Mouse (Mus musculus) midbrain, embryonic 16.5 days (tissue): Measurements from ENCODE around the gene Asna1. TPM values are rescaled to one million over a fixed set of nuclear protein-coding genes. Genes with fewer than 3 reads are reported as not detected.

Source experiments
- ATAC-seq: fragments of 200-750 bp; cut with Nextera tagmentation; 2 replicates; pipeline ENCODE4 v1.8.0; 2017; ENCODE audit warnings: moderate TSS enrichment
- H3K27ac ChIP-seq: fragments of 300-500 bp; sonication (generic); 2 replicates; pipeline ENCODE4 v1.5.1; 2014; ENCODE audit warnings: mild to moderate bottlenecking, low read length, mixed read lengths
- H3K27me3 ChIP-seq: fragments of 300-500 bp; sonication (generic); 2 replicates; pipeline ENCODE4 v1.6.1; 2014; ENCODE audit warnings: low read depth, low read length, mixed read lengths; ENCODE audit not compliant: control insufficient read depth, insufficient read depth
- H3K36me3 ChIP-seq: fragments of 300-500 bp; sonication (generic); 2 replicates; pipeline ENCODE4 v1.6.1; 2014; ENCODE audit warnings: mild to moderate bottlenecking, low read length, moderate library complexity, mixed read lengths; ENCODE audit not compliant: control insufficient read depth, insufficient read depth
- H3K4me1 ChIP-seq: fragments of 300-500 bp; sonication (generic); 2 replicates; pipeline ENCODE4 v1.6.1; 2014; ENCODE audit warnings: mild to moderate bottlenecking, low read length, mixed read lengths; ENCODE audit not compliant: control insufficient read depth, insufficient read depth
- H3K4me2 ChIP-seq: fragments of 300-500 bp; sonication (generic); 2 replicates; pipeline ENCODE4 v1.6.1; 2014; ENCODE audit warnings: mild to moderate bottlenecking, low read length, mixed read lengths
- H3K4me3 ChIP-seq: fragments of 300-500 bp; sonication (generic); 2 replicates; pipeline ENCODE4 v1.5.1; 2014; ENCODE audit warnings: low read depth, mild to moderate bottlenecking, low read length, moderate library complexity, mixed read lengths
- H3K9ac ChIP-seq: fragments of 300-500 bp; sonication (generic); 2 replicates; pipeline ENCODE4 v1.6.1; 2014; ENCODE audit warnings: low read depth, low read length, mixed read lengths
- H3K9me3 ChIP-seq: fragments of 300-500 bp; sonication (generic); replicated peaks from 2 replicates; pipeline ENCODE4 v1.6.1; 2014; ENCODE audit warnings: mild to moderate bottlenecking, low read length, mixed read lengths; ENCODE audit not compliant: control insufficient read depth, poor library complexity, severe bottlenecking
- WGBS: fragments of 180-500 bp; shearing (Covaris S2); extraction: QIAGEN DNeasy Blood & Tissue Kit; methylation state at CpG from one replicate; pipeline ENCODE4 v1.1.7; 2014; 5-methylcytosine and 5-hydroxymethylcytosine counted together
- polyA plus RNA-seq: library from polyadenylated mRNA; unstranded; fragments of >200 nt; fragmentation: Nextera tagmentation; extraction: Ambion mirVana; gene quantifications from 2 replicates; pipeline ENCODE4 v1.2.1, GENCODE M21; 2015

Gene Asna1
- polyA plus RNA-seq, 1 experiment from 2014 or later = 149 TPM

GRCm38 (mm10) chr8:84975434-84975833 lies 49.6 kb downstream of the Asna1 start:
- WGBS = 31% methylated on average over 7 of the region's 7 CpGs
- Histone ChIP-seq H3K27me3 (0 out of 2 replicates have a peak, but pooled peaks cover 3% of the 10 kb centered on the region), H3K36me3 (peaks cover 16% of the 10 kb centered on the region), H3K9me3 (no peaks in the 10 kb centered on the region), H3K27ac (no peak overlapping the region), H3K4me2 (peak overlapping the region; percentile 100; the same call in 1 of the 2 replicates), H3K4me3 (no peak overlapping the region), H3K9ac (no peak overlapping the region), H3K4me1 (peaks cover 59% of the 10 kb centered on the region)
- no peak for ATAC-seq

GRCm38 (mm10) chr8:84974543-84975142 lies 50.4 kb downstream of the Asna1 start:
- H3K4me3 ChIP-seq = no peak overlapping the region
- ATAC-seq = no peak
- H3K36me3 ChIP-seq = peaks cover 16% of the 10 kb centered on the region
- 81% methylated on average over 8 of the region's 8 CpGs for WGBS
- peaks cover 54% of the 10 kb centered on the region for H3K4me1 ChIP-seq
- H3K27ac ChIP-seq = no peak overlapping the region
- no peak overlapping the region for H3K9ac ChIP-seq
- 0 out of 2 replicates have a peak, but pooled peaks cover 3% of the 10 kb centered on the region for H3K27me3 ChIP-seq
- H3K9me3 ChIP-seq = no peaks in the 10 kb centered on the region
- no peak overlapping the region for H3K4me2 ChIP-seq

GRCm38 (mm10) chr8:84973803-84974542 lies 51.1 kb downstream of the Asna1 start:
- Histone ChIP-seq H3K27ac (no peak overlapping the region), H3K9me3 (no peaks in the 10 kb centered on the region), H3K4me1 (peaks cover 48% of the 10 kb centered on the region), H3K36me3 (peaks cover 16% of the 10 kb centered on the region), H3K4me2 (no peak overlapping the region), H3K4me3 (no peak overlapping the region), H3K9ac (no peak overlapping the region), H3K27me3 (0 out of 2 replicates have a peak, but pooled peaks cover 3% of the 10 kb centered on the region)
- WGBS = 61% methylated on average over 4 of the region's 4 CpGs
- 0 out of 2 replicates have a peak, but pooled peaks have one; percentile 3 for ATAC-seq

- Histone ChIP-seq H3K9me3 (no peaks in the 10 kb centered on the region), H3K27ac (no peak overlapping the region), H3K36me3 (peaks cover 16% of the 10 kb centered on the region), H3K4me1 (peaks cover 48% of the 10 kb centered on the region), H3K27me3 (0 out of 2 replicates have a peak, but pooled peaks cover 3% of the 10 kb centered on the region), H3K9ac (no peak overlapping the region), H3K4me2 (no peak overlapping the region), H3K4me3 (no peak overlapping the region)
- no peak for ATAC-seq
- WGBS = 89% methylated on average over 1 of the region's 1 CpGs
These were observed 52.0 kb downstream of the Asna1 start for GRCm38 (mm10) chr8:84973079-84973478.

GRCm38 (mm10) chr8:84970913-84971312 lies 54.2 kb downstream of the Asna1 start:
- peak overlapping the region; percentile 96 for H3K9ac ChIP-seq
- H3K4me1 ChIP-seq = peaks cover 29% of the 10 kb centered on the region
- no peak overlapping the region for H3K27ac ChIP-seq
- no peaks in the 10 kb centered on the region for H3K27me3 ChIP-seq
- H3K4me2 ChIP-seq = peak overlapping the region; percentile 97
- no peak for ATAC-seq
- peak overlapping the region; percentile 82 for H3K4me3 ChIP-seq
- WGBS = 58% methylated on average over 5 of the region's 5 CpGs
- H3K9me3 ChIP-seq = no peaks in the 10 kb centered on the region
- H3K36me3 ChIP-seq = peaks cover 16% of the 10 kb centered on the region

- no peaks in the 10 kb centered on the region for H3K27me3 ChIP-seq
- peak overlapping the region; percentile 96 for H3K9ac ChIP-seq
- no peak for ATAC-seq
- peaks cover 28% of the 10 kb centered on the region for H3K4me1 ChIP-seq
- peak overlapping the region; percentile 93 for H3K27ac ChIP-seq
- 4% methylated on average over 21 of the region's 21 CpGs for WGBS
- H3K4me3 ChIP-seq = peak overlapping the region; percentile 82
- peak overlapping the region; percentile 97 for H3K4me2 ChIP-seq
- no peaks in the 10 kb centered on the region for H3K9me3 ChIP-seq
- peaks cover 16% of the 10 kb centered on the region for H3K36me3 ChIP-seq
These were observed 54.8 kb downstream of the Asna1 start for GRCm38 (mm10) chr8:84970135-84970790.

- ATAC-seq = peak; percentile 59
- peak within 1 kb of the TSS; percentile 93 for H3K27ac ChIP-seq
- peak within 1 kb of the TSS; percentile 96 for H3K9ac ChIP-seq
- peaks cover 14% of the 10 kb centered on the region for H3K36me3 ChIP-seq
- no peaks in the 10 kb centered on the region for H3K9me3 ChIP-seq
- H3K27me3 ChIP-seq = no peaks in the 10 kb centered on the region
- H3K4me2 ChIP-seq = peak within 1 kb of the TSS; percentile 97
- WGBS = under 1% methylated on average over 56 of the region's 56 CpGs
- H3K4me1 ChIP-seq = peaks cover 26% of the 10 kb centered on the region
- H3K4me3 ChIP-seq = peak within 1 kb of the TSS; percentile 82
These were observed 55.6 kb downstream of the Asna1 start, which contains the start of the genes Gm49661, Prdx2 and Rnaseh2a for GRCm38 (mm10) chr8:84969241-84970134. Gene Gm49661 (minus strand): TSS chr8:84969433. Gene Prdx2 (plus strand): TSS chr8:84969587. Gene Rnaseh2a (minus strand): TSS chr8:84969767.

- no peak for ATAC-seq
- 20% methylated on average over 2 of the region's 2 CpGs for WGBS
These were observed 56.4 kb downstream of the Asna1 start for GRCm38 (mm10) chr8:84968650-84969049.

More at GRCm38 (mm10) chr8:84968650-84969049, 56.4 kb downstream of the Asna1 start:
- H3K4me2 ChIP-seq = peak overlapping the region; percentile 97
- peak overlapping the region; percentile 82 for H3K4me3 ChIP-seq
- peak overlapping the region; percentile 96 for H3K9ac ChIP-seq
- peaks cover 10% of the 10 kb centered on the region for H3K36me3 ChIP-seq
- H3K27me3 ChIP-seq = no peaks in the 10 kb centered on the region
- H3K9me3 ChIP-seq = no peaks in the 10 kb centered on the region
- H3K4me1 ChIP-seq = peaks cover 26% of the 10 kb centered on the region
- peak overlapping the region; percentile 93 for H3K27ac ChIP-seq
